Mouse (Mus musculus) forebrain, postnatal 0 days (tissue): ENCODE measurements at regions not wholly inside any gene's neighbourhood (a gene's known extent, or its start where the extent isn't known, plus 50 kb on each side); places are given as distances from the start of the nearest gene placed in this dataset.

Experiments used
- ATAC-seq: fragments of 200-750 bp; cut with Nextera tagmentation; 2 replicates; pipeline ENCODE4 v1.8.0; 2017; ENCODE audit warnings: mild to moderate bottlenecking, moderate library complexity
- DNase-seq: peaks from one replicate; pipeline ENCODE4 v3.0.0-alpha.2; 2015
- H3K27ac ChIP-seq: fragments of 300-500 bp; sonication (generic); 2 replicates; pipeline ENCODE4 v1.5.1; 2014; ENCODE audit warnings: low read depth, mild to moderate bottlenecking, antibody characterized with exemption, low read length, moderate library complexity, mixed read lengths
- H3K27me3 ChIP-seq: fragments of 300-500 bp; sonication (generic); 2 replicates; pipeline ENCODE4 v1.6.1; 2014; ENCODE audit warnings: mild to moderate bottlenecking, low read length, mixed read lengths; ENCODE audit not compliant: insufficient read depth
- H3K36me3 ChIP-seq: fragments of 300-500 bp; sonication (generic); 2 replicates; pipeline ENCODE4 v1.6.1; 2014; ENCODE audit warnings: mild to moderate bottlenecking, moderate library complexity; ENCODE audit not compliant: insufficient read depth
- H3K4me1 ChIP-seq: fragments of 300-500 bp; sonication (generic); 2 replicates; pipeline ENCODE4 v1.6.1; 2014; ENCODE audit warnings: antibody characterized with exemption; ENCODE audit not compliant: insufficient read depth
- H3K4me2 ChIP-seq: fragments of 300-500 bp; sonication (generic); 2 replicates; pipeline ENCODE4 v1.6.1; 2014; ENCODE audit warnings: low read depth, mild to moderate bottlenecking, moderate library complexity
- H3K4me3 ChIP-seq: fragments of 300-500 bp; sonication (generic); 2 replicates; pipeline ENCODE4 v1.5.1; 2014; ENCODE audit warnings: low read depth, low read length, mixed read lengths
- H3K9ac ChIP-seq: fragments of 300-500 bp; sonication (generic); 2 replicates; pipeline ENCODE4 v1.6.1; 2014; ENCODE audit warnings: mild to moderate bottlenecking
- H3K9me3 ChIP-seq: fragments of 300-500 bp; sonication (generic); 2 replicates; pipeline ENCODE4 v1.6.1; 2016; ENCODE audit warnings: low read length
- CTCF ChIP-seq: sonication (generic); IDR thresholded peaks from 2 replicates; pipeline ENCODE4 v1.5.1; 2016; ENCODE audit warnings: antibody characterized with exemption, control low read depth, low read depth
- WGBS: fragments of 180-500 bp; shearing (Covaris S2); extraction: QIAGEN DNeasy Blood & Tissue Kit; methylation state at CpG from one replicate; pipeline ENCODE4 v1.1.7; 2014; 5-methylcytosine and 5-hydroxymethylcytosine counted together

DNA sequence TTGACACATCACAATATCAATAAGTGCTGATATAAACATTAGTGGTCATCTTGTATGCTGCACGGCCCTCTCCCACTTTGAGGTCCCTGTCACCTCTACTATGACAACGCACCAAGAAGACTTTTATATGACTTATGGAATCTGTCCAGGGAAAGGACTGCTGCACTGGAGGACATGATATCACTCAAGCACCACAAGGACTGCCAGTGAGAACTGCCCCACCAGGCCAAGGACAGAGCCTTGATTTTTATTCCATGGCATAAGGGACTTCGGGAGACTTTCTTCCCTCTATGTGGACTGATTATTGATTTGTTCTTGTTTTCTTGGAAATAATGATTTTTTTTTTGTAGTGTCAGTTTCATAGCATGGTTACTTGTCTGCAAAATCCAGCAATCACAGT lies 97.7 kb upstream of the Stxbp5 start:
- 93% methylated on average over 3 of the region's 3 CpGs for WGBS
- Histone ChIP-seq H3K27ac (no peak overlapping the region), H3K9me3 (no peaks in the 10 kb centered on the region), H3K4me3 (no peak overlapping the region), H3K4me2 (no peak overlapping the region), H3K36me3 (no peaks in the 10 kb centered on the region), H3K27me3 (no peaks in the 10 kb centered on the region), H3K4me1 (no peaks in the 10 kb centered on the region), H3K9ac (no peak overlapping the region)
- TF ChIP-seq CTCF = no peak
- no peak for DNase-seq
- no peak for ATAC-seq

DNA sequence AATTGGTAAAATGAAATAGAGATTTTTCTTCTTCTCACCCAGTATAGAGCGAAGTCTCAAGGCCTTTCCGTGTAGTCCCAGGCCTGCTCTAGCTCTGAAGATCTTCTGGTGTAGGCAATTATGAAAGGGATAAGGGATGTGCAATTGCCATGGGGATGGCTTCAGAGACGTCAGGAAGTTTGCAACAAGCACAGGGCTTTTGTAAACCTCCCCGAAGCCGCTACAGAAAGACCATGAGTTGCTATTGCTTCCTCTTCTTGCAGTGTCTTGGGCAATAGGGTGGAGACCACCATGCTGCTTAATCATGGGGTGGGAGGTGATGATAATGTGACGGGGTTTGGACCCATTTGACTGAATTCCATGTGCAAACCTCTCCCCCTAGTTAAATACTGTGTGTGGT lies 95.3 kb upstream of the Stxbp5 start:
- DNase-seq = no peak
- WGBS = 82% methylated on average over 6 of the region's 6 CpGs
- Histone ChIP-seq H3K27ac (no peak overlapping the region), H3K9me3 (no peaks in the 10 kb centered on the region), H3K9ac (no peak overlapping the region), H3K27me3 (no peaks in the 10 kb centered on the region), H3K4me2 (no peak overlapping the region), H3K36me3 (no peaks in the 10 kb centered on the region), H3K4me1 (no peaks in the 10 kb centered on the region), H3K4me3 (no peak overlapping the region)
- no peak for TF ChIP-seq CTCF
- ATAC-seq = no peak

DNA sequence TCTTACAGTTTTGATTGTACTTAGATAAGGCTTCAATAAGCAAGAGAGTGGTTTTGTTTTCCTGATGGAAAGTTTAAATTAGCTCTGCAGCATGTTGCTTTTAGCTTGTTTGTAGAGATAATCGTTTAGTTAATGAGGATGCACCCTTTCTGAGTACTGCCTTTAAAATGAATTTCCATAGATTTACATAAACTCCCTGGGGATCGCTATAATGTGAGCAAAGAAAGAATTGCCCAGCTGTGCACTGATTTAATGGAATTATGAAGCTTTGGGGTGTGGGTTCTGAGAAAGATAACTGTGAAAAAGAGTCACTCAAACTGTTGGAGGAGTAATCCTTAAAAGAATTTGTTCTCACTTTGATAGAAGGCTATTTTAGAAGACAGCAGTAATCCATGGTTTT lies 91.9 kb upstream of the Stxbp5 start:
- DNase-seq = no peak
- WGBS = 52% methylated on average over 2 of the region's 2 CpGs

DNA sequence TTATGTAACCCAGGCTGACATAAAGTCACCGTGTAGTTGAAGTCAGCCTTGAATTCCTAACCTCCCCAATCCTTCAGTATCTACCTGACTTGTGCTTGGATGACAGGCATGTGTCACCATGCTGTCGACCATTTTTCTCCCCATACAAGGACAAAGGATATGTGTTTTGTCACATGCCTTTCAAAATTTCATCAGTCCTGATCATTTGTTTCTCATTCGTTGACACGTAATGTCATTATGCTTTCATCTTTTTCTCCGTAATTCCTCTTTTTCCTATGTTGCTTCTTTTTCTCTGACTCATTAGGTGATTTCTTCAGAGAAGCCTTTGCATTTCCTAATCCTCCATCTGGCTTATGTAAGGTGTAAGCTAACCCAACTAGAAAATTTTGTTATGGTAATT lies 84.5 kb upstream of the Stxbp5 start:
- ATAC-seq = no peak
- H3K4me1 ChIP-seq = no peaks in the 10 kb centered on the region
- no peak for DNase-seq
- 86% methylated on average over 5 of the region's 5 CpGs for WGBS
- H3K36me3 ChIP-seq = no peaks in the 10 kb centered on the region
- no peak for TF ChIP-seq CTCF
- no peak overlapping the region for H3K27ac ChIP-seq
- no peak overlapping the region for H3K4me3 ChIP-seq
- no peaks in the 10 kb centered on the region for H3K9me3 ChIP-seq
- no peaks in the 10 kb centered on the region for H3K27me3 ChIP-seq
- no peak overlapping the region for H3K4me2 ChIP-seq
- H3K9ac ChIP-seq = no peak overlapping the region

More for the DNA sequence above, 91.9 kb upstream of the Stxbp5 start:
- Histone ChIP-seq H3K4me2 (no peak overlapping the region), H3K4me1 (no peaks in the 10 kb centered on the region), H3K36me3 (no peaks in the 10 kb centered on the region), H3K27ac (no peak overlapping the region), H3K9ac (no peak overlapping the region), H3K27me3 (no peaks in the 10 kb centered on the region), H3K4me3 (no peak overlapping the region), H3K9me3 (no peaks in the 10 kb centered on the region)
- no peak for TF ChIP-seq CTCF
- ATAC-seq = 0 out of 2 replicates have a peak, but pooled peaks have one; percentile 32

DNA sequence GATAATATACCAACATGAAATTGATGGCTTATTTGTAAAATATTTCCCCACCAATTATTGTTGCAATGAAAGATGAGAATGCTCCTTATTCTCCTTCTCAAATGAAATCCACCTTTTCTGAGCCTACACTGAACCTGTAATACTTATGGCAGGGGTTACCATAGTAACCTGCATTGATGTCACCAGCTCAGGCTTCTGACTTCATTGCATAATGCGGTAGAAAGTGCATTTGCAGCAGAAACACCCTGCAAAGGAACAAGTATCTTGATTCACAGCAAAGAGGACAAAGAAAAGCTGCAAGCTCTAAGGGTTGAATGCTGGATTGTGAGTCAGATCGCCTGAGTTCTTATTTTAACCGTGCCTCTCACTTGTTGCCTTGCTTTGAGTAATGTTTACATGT lies 75.5 kb upstream of the Stxbp5 start:
- H3K27me3 ChIP-seq = no peaks in the 10 kb centered on the region
- H3K9me3 ChIP-seq = no peaks in the 10 kb centered on the region
- H3K36me3 ChIP-seq = no peaks in the 10 kb centered on the region
- DNase-seq (peak; percentile 49), ATAC-seq (peak; percentile 95)
- WGBS = 4% methylated on average over 3 of the region's 3 CpGs
- no peak for TF ChIP-seq CTCF
- H3K9ac ChIP-seq = no peak overlapping the region
- no peak overlapping the region for H3K27ac ChIP-seq
- no peak overlapping the region for H3K4me3 ChIP-seq
- H3K4me1 ChIP-seq = no peaks in the 10 kb centered on the region
- peak overlapping the region; percentile 3; the same call in 1 of the 2 replicates for H3K4me2 ChIP-seq
